Mouse (Mus musculus) midbrain, embryonic 16.5 days (tissue): ENCODE measurements around the gene Mrps34. TPM values are rescaled to one million over a fixed set of nuclear protein-coding genes. Genes with fewer than 3 reads are reported as not detected.

Source experiments
- ATAC-seq: fragments of 200-750 bp; cut with Nextera tagmentation; 2 replicates; pipeline ENCODE4 v1.8.0; 2017; ENCODE audit warnings: moderate TSS enrichment
- H3K27ac ChIP-seq: fragments of 300-500 bp; sonication (generic); 2 replicates; pipeline ENCODE4 v1.5.1; 2014; ENCODE audit warnings: mild to moderate bottlenecking, low read length, mixed read lengths
- H3K27me3 ChIP-seq: fragments of 300-500 bp; sonication (generic); 2 replicates; pipeline ENCODE4 v1.6.1; 2014; ENCODE audit warnings: low read depth, low read length, mixed read lengths; ENCODE audit not compliant: control insufficient read depth, insufficient read depth
- H3K36me3 ChIP-seq: fragments of 300-500 bp; sonication (generic); 2 replicates; pipeline ENCODE4 v1.6.1; 2014; ENCODE audit warnings: mild to moderate bottlenecking, low read length, moderate library complexity, mixed read lengths; ENCODE audit not compliant: control insufficient read depth, insufficient read depth
- H3K4me1 ChIP-seq: fragments of 300-500 bp; sonication (generic); 2 replicates; pipeline ENCODE4 v1.6.1; 2014; ENCODE audit warnings: mild to moderate bottlenecking, low read length, mixed read lengths; ENCODE audit not compliant: control insufficient read depth, insufficient read depth
- H3K4me2 ChIP-seq: fragments of 300-500 bp; sonication (generic); 2 replicates; pipeline ENCODE4 v1.6.1; 2014; ENCODE audit warnings: mild to moderate bottlenecking, low read length, mixed read lengths
- H3K4me3 ChIP-seq: fragments of 300-500 bp; sonication (generic); 2 replicates; pipeline ENCODE4 v1.5.1; 2014; ENCODE audit warnings: low read depth, mild to moderate bottlenecking, low read length, moderate library complexity, mixed read lengths
- H3K9ac ChIP-seq: fragments of 300-500 bp; sonication (generic); 2 replicates; pipeline ENCODE4 v1.6.1; 2014; ENCODE audit warnings: low read depth, low read length, mixed read lengths
- H3K9me3 ChIP-seq: fragments of 300-500 bp; sonication (generic); replicated peaks from 2 replicates; pipeline ENCODE4 v1.6.1; 2014; ENCODE audit warnings: mild to moderate bottlenecking, low read length, mixed read lengths; ENCODE audit not compliant: control insufficient read depth, poor library complexity, severe bottlenecking
- WGBS: fragments of 180-500 bp; shearing (Covaris S2); extraction: QIAGEN DNeasy Blood & Tissue Kit; methylation state at CpG from one replicate; pipeline ENCODE4 v1.1.7; 2014; 5-methylcytosine and 5-hydroxymethylcytosine counted together
- polyA plus RNA-seq: library from polyadenylated mRNA; unstranded; fragments of >200 nt; fragmentation: Nextera tagmentation; extraction: Ambion mirVana; gene quantifications from 2 replicates; pipeline ENCODE4 v1.2.1, GENCODE M21; 2015

Mrps34 gene
- polyA plus RNA-seq, 1 experiment from 2014 or later = 77.2 TPM

DNA sequence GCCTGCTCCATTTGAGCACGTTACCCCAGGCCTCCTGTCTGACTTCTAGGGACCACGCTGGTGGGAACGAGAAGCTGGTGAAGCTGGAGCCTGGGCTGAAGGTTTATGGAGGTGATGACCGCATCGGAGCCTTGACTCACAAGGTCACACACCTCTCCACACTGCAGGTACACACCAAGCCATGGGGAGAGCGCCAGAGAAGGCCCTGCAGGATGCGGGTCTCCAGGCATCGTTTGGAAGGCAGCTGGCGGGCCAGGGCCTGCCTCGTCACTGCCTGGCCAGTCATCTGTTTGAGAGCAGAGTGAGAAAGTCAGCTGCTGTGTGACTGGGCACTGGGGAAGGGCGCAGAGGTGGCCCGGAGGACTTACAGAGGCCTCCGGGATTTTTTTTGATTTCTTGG, 38.3 kb upstream of the Mrps34 start:
- H3K9ac ChIP-seq = no peak overlapping the region
- H3K4me1 ChIP-seq = no peaks in the 10 kb centered on the region
- H3K9me3 ChIP-seq = no peaks in the 10 kb centered on the region
- 91% methylated on average over 13 of the region's 13 CpGs for WGBS
- ATAC-seq = no peak
- H3K36me3 ChIP-seq = peaks cover 20% of the 10 kb centered on the region
- H3K4me3 ChIP-seq = no peak overlapping the region
- H3K27me3 ChIP-seq = no peaks in the 10 kb centered on the region
- H3K4me2 ChIP-seq = no peak overlapping the region
- H3K27ac ChIP-seq = no peak overlapping the region

DNA sequence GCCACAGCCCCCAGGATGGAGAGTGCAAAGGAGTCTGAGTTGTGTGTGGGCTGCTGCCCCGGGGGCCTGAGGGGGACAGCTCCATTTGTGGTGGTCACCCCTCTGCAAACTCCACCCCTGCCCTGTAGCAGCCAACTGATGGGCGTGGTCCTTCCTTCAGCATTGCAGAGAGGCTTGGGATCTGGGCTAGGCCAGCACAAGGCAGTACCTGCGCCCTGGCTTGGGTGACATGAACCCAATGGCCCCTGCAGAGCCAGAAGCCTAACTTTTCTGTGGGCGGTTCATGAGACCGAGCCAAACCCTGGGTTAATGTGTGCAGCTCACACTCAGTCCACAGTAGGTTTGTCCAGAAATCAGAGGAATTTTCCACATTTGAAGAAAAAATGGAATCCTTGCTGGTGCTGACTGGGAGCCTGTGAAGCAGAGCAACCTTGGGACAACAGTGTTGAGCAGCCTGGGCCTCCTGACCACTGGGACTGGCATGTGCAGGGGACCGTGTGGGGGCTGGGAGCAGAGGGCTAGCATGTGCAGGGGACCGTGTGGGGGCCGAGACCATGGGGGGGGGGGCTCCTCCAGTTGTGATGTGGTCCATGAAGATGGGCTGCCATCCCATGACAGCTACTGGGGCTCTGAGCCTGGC, 37.0 kb upstream of the Mrps34 start:
- no peaks in the 10 kb centered on the region for H3K4me1 ChIP-seq
- no peak overlapping the region for H3K9ac ChIP-seq
- WGBS = 83% methylated on average over 8 of the region's 8 CpGs
- H3K4me3 ChIP-seq = no peak overlapping the region
- ATAC-seq = no peak
- H3K27ac ChIP-seq = no peak overlapping the region
- H3K4me2 ChIP-seq = no peak overlapping the region
- no peaks in the 10 kb centered on the region for H3K27me3 ChIP-seq
- H3K9me3 ChIP-seq = no peaks in the 10 kb centered on the region
- H3K36me3 ChIP-seq = peaks cover 23% of the 10 kb centered on the region

GRCm38 (mm10) chr17:24858967-24859366, 35.9 kb upstream of the Mrps34 start:
- 93% methylated on average over 6 of the region's 6 CpGs for WGBS
- ATAC-seq = no peak
- no peak overlapping the region for H3K4me3 ChIP-seq
- no peaks in the 10 kb centered on the region for H3K9me3 ChIP-seq
- peaks cover 26% of the 10 kb centered on the region for H3K36me3 ChIP-seq
- H3K9ac ChIP-seq = no peak overlapping the region
- no peak overlapping the region for H3K4me2 ChIP-seq
- H3K27me3 ChIP-seq = no peaks in the 10 kb centered on the region
- H3K27ac ChIP-seq = no peak overlapping the region
- H3K4me1 ChIP-seq = no peaks in the 10 kb centered on the region

GRCm38 (mm10) chr17:24860076-24860475, 34.8 kb upstream of the Mrps34 start:
- Histone ChIP-seq H3K9ac (no peak overlapping the region), H3K27me3 (no peaks in the 10 kb centered on the region), H3K36me3 (peaks cover 26% of the 10 kb centered on the region), H3K4me2 (no peak overlapping the region), H3K4me1 (no peaks in the 10 kb centered on the region), H3K27ac (no peak overlapping the region), H3K9me3 (no peaks in the 10 kb centered on the region), H3K4me3 (no peak overlapping the region)
- no peak for ATAC-seq
- 91% methylated on average over 8 of the region's 8 CpGs for WGBS

GRCm38 (mm10) chr17:24861785-24862184, 33.1 kb upstream of the Mrps34 start:
- Histone ChIP-seq H3K27ac (no peak overlapping the region), H3K4me2 (no peak overlapping the region), H3K9me3 (no peaks in the 10 kb centered on the region), H3K4me3 (no peak overlapping the region), H3K4me1 (no peaks in the 10 kb centered on the region), H3K9ac (no peak overlapping the region), H3K36me3 (peaks cover 34% of the 10 kb centered on the region), H3K27me3 (no peaks in the 10 kb centered on the region)
- ATAC-seq = no peak
- 93% methylated on average over 3 of the region's 3 CpGs for WGBS

GRCm38 (mm10) chr17:24865776-24866175, 29.1 kb upstream of the Mrps34 start, which contains the start of gene Igfals:
Igfals (plus strand) TSS chr17:24865997.
- ATAC-seq = no peak
- 92% methylated on average over 8 of the region's 8 CpGs for WGBS
- peaks cover 30% of the 10 kb centered on the region for H3K36me3 ChIP-seq
- no peak within 1 kb of the TSS for H3K27ac ChIP-seq
- H3K4me3 ChIP-seq = no peak within 1 kb of the TSS
- H3K9ac ChIP-seq = no peak within 1 kb of the TSS
- no peaks in the 10 kb centered on the region for H3K9me3 ChIP-seq
- H3K4me1 ChIP-seq = no peaks in the 10 kb centered on the region
- H3K4me2 ChIP-seq = no peak within 1 kb of the TSS
- no peaks in the 10 kb centered on the region for H3K27me3 ChIP-seq

DNA sequence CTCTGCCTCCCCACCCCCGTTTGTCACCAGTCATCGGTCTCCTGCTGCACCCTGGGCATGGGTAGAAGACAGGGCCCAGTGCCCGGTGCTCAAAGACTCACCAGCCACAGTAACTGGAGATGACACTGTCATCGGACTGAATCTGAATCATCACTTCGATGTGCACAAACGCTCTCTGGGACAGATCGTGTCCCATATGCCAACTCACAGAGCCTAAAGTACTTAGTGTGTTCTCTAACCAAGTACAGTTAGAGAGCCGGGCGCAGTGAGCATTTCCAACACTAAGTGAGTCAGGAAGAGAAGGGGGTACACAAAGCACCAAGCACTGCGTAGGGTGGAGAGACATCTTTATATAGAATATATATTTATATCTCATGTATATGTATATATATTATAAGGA, 27.0 kb upstream of the Mrps34 start:
- WGBS = 94% methylated on average over 10 of the region's 10 CpGs
- no peaks in the 10 kb centered on the region for H3K4me1 ChIP-seq
- H3K9me3 ChIP-seq = no peaks in the 10 kb centered on the region
- no peaks in the 10 kb centered on the region for H3K27me3 ChIP-seq
- ATAC-seq = no peak
- no peak overlapping the region for H3K27ac ChIP-seq
- H3K4me3 ChIP-seq = no peak overlapping the region
- H3K4me2 ChIP-seq = no peak overlapping the region
- no peak overlapping the region for H3K9ac ChIP-seq
- peaks cover 20% of the 10 kb centered on the region for H3K36me3 ChIP-seq

- no peaks in the 10 kb centered on the region for H3K27me3 ChIP-seq
Measured at GRCm38 (mm10) chr17:24873695-24874404, 21.1 kb upstream of the Mrps34 start.

GRCm38 (mm10) chr17:24874405-24874745, 20.5 kb upstream of the Mrps34 start:
- Histone ChIP-seq H3K36me3 (no peaks in the 10 kb centered on the region), H3K9ac (no peak overlapping the region), H3K4me1 (no peaks in the 10 kb centered on the region), H3K4me3 (no peak overlapping the region), H3K27ac (no peak overlapping the region), H3K27me3 (no peaks in the 10 kb centered on the region), H3K4me2 (no peak overlapping the region), H3K9me3 (no peaks in the 10 kb centered on the region)
- 52% methylated on average over 1 of the region's 1 CpGs for WGBS
- ATAC-seq = no peak

More at GRCm38 (mm10) chr17:24873695-24874404, 21.1 kb upstream of the Mrps34 start:
- no peak for ATAC-seq
- 50% methylated on average over 4 of the region's 4 CpGs for WGBS
- H3K9ac ChIP-seq = no peak overlapping the region
- no peaks in the 10 kb centered on the region for H3K4me1 ChIP-seq
- H3K4me3 ChIP-seq = no peak overlapping the region
- H3K27ac ChIP-seq = no peak overlapping the region
- no peaks in the 10 kb centered on the region for H3K9me3 ChIP-seq
- no peaks in the 10 kb centered on the region for H3K36me3 ChIP-seq
- H3K4me2 ChIP-seq = no peak overlapping the region
